Mouse (Mus musculus) splenic B cell, adult 2 months (primary cell): ENCODE measurements around the gene Smoc1.

Experiments used
- DNase-seq: peaks from one replicate; pipeline ENCODE4 v3.0.0-alpha.2; 2011; ENCODE audit warnings: low read depth, low spot score
- H3K27me3 ChIP-seq: 2 replicates; pipeline ENCODE4 v1.6.1; 2012; ENCODE audit warnings: mild to moderate bottlenecking, low read length, moderate library complexity, mixed read lengths; ENCODE audit not compliant: control insufficient read depth, poor library complexity, insufficient read depth, severe bottlenecking
- H3K36me3 ChIP-seq: 2 replicates; pipeline ENCODE4 v1.6.1; 2012; ENCODE audit warnings: mild to moderate bottlenecking, low read length, moderate library complexity, mixed read lengths; ENCODE audit not compliant: control insufficient read depth, poor library complexity, insufficient read depth, severe bottlenecking

Smoc1 gene

DNA sequence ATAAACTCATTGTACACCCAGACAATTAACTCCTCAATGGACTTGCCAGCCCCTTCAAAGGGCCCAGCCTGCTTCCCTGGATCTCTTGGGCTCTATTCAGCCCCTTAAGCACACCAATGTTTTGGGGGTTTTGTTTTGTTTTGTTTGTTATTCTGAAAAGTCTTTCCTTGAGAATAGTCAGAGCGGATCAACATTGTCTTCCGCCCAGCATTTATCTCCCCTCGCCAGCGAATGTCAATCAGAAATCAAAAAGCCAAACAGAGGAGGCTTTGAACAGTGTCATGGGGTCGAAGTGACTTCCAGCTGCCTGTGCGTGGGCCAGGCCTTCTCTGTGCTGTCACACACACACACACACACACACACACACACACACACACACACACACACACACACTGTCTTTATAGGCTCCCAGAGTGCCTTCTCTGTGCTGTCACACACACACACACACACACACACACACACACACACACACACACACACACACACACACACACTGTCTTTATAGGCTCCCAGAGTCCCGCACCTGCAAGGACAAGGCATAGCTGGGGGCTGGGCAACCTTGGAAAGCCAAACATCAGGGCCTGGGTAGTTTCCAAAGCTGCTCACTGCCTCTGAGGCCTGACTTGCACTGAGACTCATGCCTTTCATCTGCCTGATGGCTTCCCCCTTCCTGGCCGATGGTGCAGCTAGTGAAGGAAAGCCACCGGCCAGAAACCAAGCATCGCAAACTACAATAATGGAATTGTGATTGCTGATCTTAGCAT, 120.0 kb downstream of the Smoc1 start:
- Histone ChIP-seq H3K27me3 (no peaks in the 10 kb centered on the region), H3K36me3 (no peaks in the 10 kb centered on the region)
- no peak for DNase-seq

DNA sequence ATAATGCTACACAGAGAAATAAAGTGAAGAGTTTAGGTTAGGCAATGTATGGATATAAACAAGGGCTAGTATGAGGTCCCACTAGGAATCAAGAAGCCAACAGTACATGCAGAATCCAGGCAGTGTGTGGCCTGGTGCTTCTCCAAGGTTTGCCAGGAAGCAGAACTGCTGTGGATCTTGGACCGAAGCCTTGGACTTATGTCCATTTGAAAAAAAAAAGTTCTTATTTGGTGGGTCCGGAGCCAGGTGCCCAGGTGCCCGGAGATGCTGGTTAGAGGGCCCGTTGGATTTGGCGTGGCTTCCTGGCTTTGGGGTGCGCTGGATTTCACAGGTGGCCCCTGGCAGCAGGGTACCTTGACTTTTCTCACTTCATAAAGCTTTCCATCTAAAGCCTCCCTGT, 121.3 kb downstream of the Smoc1 start:
- H3K36me3 ChIP-seq: no peaks in the 10 kb centered on the region
- no peaks in the 10 kb centered on the region for H3K27me3 ChIP-seq
- no peak for DNase-seq

DNA sequence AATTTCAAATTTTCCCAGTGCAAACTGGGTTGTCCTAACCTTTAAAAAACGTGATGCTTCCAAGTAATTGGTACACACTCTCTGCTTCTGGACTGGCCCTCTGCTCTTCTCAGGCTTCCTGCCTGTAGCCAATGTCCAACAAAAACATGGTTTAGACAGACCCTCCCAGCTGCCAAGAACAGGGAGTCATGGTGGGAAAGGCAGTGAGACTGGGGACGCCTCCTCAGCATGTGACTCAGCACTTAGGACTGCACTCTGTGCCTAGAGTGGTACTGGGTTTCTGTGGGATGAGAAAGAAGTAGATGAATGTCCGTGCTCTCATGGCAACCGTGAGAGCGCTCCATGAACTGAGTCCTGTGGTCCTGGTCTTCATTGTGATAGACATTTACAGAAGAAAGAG, 124.3 kb downstream of the Smoc1 start:
- no peaks in the 10 kb centered on the region for H3K36me3 ChIP-seq
- no peaks in the 10 kb centered on the region for H3K27me3 ChIP-seq
- DNase-seq: no peak

DNA sequence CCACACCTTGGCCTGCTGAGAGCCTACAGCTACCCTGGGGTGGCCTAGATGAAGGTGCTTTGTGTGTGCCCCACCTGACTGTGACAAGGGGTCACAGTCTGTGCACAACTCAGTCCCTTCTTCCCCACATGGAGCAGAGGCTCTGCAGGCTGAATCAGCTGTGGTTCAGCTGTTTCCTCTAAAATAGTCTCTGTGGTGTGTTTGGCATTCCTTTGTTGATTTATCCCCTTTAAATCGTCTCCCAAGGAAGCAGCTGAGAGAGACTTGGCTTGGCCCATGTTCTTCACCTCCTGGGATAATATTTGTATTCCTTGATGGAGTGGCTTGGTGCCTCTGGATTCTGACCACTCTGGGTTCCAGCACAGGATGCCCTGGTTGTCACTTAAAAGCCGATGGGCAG, 125.5 kb downstream of the Smoc1 start:
- no peak for DNase-seq
- H3K27me3 ChIP-seq: no peaks in the 10 kb centered on the region

DNA sequence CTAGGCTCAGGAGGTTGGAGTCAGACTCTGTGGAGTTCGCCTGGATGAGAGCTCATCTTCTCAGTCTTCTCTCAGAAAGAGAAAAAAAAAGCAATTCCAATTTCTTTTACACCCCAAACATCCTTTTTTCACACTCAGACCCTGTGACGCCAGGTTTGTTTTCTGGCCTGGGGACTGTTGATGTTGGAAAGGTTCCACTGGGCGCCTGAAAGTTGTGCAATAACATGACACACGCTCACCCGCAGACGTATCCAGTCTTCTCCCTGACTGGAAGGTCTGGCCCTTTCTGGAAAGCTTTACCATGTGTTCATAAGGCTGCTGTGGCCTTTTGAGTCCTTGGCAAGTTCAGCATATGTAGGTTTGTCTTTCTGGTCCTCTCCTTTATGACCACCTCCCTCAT, 129.1 kb downstream of the Smoc1 start:
- H3K27me3 ChIP-seq: no peaks in the 10 kb centered on the region
- H3K36me3 ChIP-seq: no peaks in the 10 kb centered on the region
- DNase-seq: no peak

More for the DNA sequence above, 125.5 kb downstream of the Smoc1 start:
- H3K36me3 ChIP-seq: no peaks in the 10 kb centered on the region

DNA sequence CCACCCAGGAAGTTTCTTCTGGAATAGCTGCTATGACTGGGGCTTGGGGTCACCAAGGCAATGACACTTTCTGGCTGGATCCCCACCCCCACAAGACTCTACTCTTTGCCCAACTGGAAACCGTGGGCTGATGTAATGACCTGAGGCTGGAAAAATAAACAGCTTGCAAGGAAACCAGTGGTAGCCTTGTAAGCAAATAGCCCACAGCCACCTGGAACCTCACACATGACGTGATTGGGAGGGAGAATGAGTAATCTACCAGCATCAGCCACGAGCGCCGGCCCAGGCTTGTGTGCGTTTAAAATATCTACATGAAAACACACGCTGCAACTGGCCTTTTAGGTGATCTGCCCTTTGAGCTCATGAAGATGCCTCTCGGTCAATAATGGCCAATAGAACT, 130.2 kb downstream of the Smoc1 start:
- Histone ChIP-seq H3K27me3 (no peaks in the 10 kb centered on the region), H3K36me3 (no peaks in the 10 kb centered on the region)
- DNase-seq: no peak

DNA sequence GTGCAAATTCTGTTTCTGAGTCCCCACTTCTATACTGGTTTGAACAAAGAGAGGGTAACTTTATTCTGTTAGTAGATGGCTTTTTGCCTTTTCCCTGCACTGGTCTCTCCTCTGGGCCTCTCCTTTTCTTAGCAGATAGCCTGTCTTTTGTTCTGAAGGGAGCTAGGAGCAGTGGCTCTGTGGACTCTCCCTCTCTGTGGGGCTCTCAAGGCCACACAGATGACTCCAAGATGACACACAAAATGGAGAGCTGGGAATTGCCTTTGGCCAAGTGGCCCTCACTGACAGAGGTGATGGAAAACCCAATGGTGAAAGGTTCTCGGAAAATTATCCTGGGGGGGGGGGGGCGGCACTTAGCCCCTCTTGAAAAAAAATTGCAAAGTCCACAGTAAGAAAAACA, 133.3 kb downstream of the Smoc1 start:
- Histone ChIP-seq H3K36me3 (no peaks in the 10 kb centered on the region), H3K27me3 (no peaks in the 10 kb centered on the region)
- DNase-seq: no peak

DNA sequence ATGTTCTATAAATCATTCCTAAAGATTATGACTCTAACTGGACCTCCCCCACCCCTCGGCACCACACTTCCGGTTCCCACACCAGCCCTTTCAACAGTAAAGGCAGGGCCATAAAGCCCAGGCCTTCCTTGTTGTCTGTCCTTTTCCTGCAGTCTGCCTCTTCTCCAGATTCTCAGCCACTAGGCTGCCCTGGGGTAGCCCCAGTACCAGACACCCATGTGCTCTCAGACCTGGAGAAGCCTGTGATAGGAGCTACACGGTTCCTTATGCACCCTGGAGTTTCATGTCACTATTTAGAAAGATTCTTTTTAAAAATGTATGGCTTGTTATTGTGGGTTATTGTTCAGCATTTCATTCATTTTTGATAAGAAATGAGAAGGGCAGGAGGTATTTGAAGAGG, 133.8 kb downstream of the Smoc1 start:
- no peak for DNase-seq
- Histone ChIP-seq H3K36me3 (no peaks in the 10 kb centered on the region), H3K27me3 (no peaks in the 10 kb centered on the region)

DNA sequence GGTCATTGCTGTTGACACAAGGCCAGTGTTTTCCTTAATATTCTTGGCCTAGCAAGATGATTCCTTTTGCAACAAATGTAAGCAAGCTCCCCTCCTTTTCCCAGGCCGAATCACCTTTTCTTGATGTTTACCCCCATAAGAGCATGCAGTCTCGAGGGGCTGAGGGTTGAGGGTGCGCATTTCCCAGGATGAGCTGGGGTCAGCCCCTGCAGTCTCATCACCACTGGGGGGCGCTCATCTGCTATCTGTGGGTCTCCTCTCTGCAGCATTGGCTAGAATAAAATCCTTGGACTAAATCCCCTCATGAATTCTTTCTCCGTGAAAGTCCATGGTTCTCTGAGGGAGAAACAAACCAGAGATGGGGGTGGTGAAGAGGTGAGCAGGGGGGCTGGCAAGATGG, 134.2 kb downstream of the Smoc1 start:
- H3K36me3 ChIP-seq: no peaks in the 10 kb centered on the region
- DNase-seq: peak; percentile 4

DNA sequence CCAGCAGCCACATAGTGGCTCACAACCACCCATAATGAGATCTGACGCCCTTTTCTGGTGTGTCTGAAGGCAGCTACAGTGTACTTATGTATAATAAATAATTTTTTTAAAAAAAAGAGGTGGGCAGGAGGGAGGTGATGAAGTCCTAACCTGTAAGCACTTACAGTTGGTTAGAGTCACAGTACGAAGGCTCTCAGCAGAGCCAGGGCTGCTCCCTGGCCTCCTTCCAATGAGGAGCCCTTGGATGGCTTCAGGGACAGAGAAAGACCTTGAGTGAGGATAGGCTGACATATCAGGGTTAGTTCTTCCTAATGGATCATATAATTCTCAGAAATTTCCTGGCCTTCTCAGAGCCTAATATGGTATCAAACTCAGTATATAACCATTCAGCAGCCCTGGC, 134.7 kb downstream of the Smoc1 start:
- no peak for DNase-seq
- Histone ChIP-seq H3K27me3 (no peaks in the 10 kb centered on the region), H3K36me3 (no peaks in the 10 kb centered on the region)

More for the DNA sequence above, 134.2 kb downstream of the Smoc1 start:
- H3K27me3 ChIP-seq: no peaks in the 10 kb centered on the region

DNA sequence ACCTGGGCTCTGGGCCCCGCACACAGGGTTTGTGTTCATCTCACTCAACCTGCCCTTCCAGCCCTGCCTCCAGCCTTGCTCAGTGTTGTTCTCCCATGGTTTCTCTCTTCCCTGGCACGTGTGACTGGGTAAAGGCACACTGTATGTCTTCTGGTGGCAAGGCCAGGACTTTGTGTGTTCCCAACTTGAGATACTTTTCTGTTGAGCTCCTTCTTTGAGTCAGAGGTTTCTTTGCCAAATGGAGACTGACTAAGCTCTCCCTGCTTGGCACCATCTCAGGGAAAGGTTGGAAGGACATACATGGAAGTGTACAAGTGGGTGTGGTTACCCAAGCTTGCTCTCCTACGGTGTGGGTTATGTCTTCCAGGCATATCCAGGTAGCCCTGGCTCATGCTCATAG, 136.5 kb downstream of the Smoc1 start:
- H3K27me3 ChIP-seq: no peaks in the 10 kb centered on the region
- H3K36me3 ChIP-seq: no peaks in the 10 kb centered on the region
- DNase-seq: no peak

DNA sequence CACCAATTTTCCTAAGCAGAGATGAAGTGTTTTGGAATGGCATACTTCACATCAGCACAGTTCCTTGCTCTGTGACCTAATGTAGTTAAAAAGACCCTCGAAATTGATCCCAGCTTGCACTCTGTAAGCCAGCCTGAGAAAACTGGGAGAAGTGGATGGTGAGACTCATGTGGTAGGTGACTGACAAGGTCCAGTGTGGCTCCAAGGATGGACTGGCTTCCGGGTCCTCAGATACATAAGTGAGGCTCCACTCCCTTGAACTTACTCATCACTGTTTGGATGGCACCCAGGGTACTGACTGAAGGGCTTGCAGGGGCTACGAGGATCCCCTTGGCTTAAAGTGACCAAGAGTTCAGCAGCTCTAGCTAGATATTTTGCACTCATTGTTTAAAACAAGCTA, 137.0 kb downstream of the Smoc1 start:
- Histone ChIP-seq H3K27me3 (no peaks in the 10 kb centered on the region), H3K36me3 (no peaks in the 10 kb centered on the region)
- DNase-seq: no peak

DNA sequence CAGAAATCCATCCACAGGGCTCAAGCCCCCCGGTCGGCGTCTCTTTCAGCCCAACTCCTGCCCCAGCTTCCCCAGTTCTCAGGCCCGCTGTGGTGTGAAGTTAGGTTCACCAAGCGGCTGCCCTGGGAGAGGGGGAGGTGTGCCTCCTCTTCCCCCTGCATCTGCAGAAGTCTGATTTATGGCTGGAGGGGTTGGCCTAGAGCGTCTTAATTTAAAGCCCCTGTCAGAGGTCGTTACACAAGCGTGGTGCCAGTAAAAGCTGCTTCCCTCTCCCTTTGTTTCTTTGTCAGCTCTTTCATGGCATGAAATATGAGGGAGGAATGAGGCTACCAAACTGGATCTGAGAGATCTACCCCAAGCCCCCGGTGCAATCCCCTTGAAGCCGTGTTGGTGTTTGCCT, 139.5 kb downstream of the Smoc1 start:
- no peaks in the 10 kb centered on the region for H3K27me3 ChIP-seq
- no peak for DNase-seq

DNA sequence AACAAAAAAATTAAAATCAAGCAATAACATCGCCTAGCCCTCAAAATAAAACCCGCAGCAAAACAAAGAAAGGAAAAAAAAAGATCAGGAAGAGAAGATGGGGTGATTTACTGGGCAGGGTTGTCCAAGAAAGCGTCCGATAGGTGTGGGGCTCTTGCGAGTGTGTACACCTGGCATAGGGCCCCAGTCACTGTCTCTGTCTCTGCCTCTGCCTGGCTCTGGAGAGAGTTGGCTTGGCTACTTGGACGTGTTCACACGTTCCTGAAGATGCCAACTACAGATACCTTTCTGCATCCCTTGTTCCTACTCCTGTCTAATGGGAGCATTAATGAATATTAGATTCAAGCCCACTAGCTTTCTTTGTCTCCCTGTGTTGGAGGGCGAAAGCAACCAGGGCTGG, 140.0 kb downstream of the Smoc1 start:
- no peak for DNase-seq
- Histone ChIP-seq H3K27me3 (no peaks in the 10 kb centered on the region), H3K36me3 (no peaks in the 10 kb centered on the region)

More for the DNA sequence above, 139.5 kb downstream of the Smoc1 start:
- no peaks in the 10 kb centered on the region for H3K36me3 ChIP-seq

DNA sequence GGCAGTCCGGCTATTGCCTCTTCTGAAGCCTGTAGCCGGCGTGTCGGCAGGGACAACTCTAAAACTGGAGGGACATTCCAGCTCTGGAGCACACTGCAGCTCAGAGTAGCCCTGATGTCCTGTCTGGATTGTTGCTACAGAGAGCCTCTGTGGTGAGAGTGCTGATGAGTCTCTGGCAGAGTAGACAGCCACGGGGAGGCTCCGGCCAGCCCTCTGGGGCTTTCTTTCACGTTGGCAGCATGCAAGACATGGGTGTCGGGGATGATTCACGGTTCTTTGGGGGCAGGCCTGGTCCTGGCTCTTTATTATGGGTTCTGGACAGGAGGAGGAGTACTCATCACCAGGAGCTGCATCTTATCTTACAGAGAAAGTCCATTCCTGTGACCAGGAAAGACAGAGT, 140.5 kb downstream of the Smoc1 start:
- DNase-seq: no peak
- Histone ChIP-seq H3K36me3 (no peaks in the 10 kb centered on the region), H3K27me3 (no peaks in the 10 kb centered on the region)

DNA sequence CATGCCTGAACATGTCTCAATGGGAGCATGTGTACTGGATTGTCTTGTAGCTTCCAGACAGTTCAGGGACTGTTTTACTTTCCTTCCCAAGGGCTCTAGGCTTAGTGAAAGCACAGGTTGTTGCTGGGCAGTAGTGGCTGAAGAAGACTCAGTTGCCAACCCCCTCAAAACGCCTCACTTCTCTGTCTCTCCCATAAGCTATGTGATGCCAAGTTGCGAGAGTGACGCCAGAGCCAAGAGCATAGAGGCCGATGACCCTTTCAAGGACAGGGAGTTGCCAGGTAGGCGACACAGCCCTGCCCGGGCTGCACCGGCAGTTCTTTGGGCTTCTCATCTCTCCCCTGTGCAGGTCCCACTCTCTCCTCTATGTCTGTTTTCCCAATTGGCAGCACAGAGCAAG, 141.4 kb downstream of the Smoc1 start:
- no peaks in the 10 kb centered on the region for H3K36me3 ChIP-seq
- DNase-seq: no peak
- no peaks in the 10 kb centered on the region for H3K27me3 ChIP-seq
